Mouse (Mus musculus): ENCODE data around the gene Rdh12.
"Not testable (repeated sequence)": the region's sequence is repeated elsewhere in the genome, so short reads cannot be mapped to it uniquely, and the experiment has no call there.

Rdh12 gene

GRCm38 (mm10) chr12:79208703-79209464 lies at the start of gene Rdh12:
TSS of gene Rdh12 (plus strand) at chr12:79208914.
- peak; percentile 72 for DNase-seq

GRCm38 (mm10) chr12:79162876-79163275 lies 45.8 kb upstream of the Rdh12 start:
- DNase-seq, result no peak

- no peak for DNase-seq
Measured at GRCm38 (mm10) chr12:79169173-79169572, 39.5 kb upstream of the Rdh12 start.

GRCm38 (mm10) chr12:79170421-79170820 lies 38.3 kb upstream of the Rdh12 start:
- DNase-seq, result no peak

GRCm38 (mm10) chr12:79171269-79171995 lies 37.3 kb upstream of the Rdh12 start:
- DNase-seq, result no peak

- peak; percentile 95 to 97 for DNase-seq
Measured at GRCm38 (mm10) chr12:79172019-79172941, 36.4 kb upstream of the Rdh12 start, which contains the start of gene Vti1b. TSS of gene Vti1b (minus strand) at chr12:79172667.

- DNase-seq, result peak in 1 of 2 experiments; percentile 16
Measured at GRCm38 (mm10) chr12:79173721-79174120, 35.0 kb upstream of the Rdh12 start.

GRCm38 (mm10) chr12:79175998-79176397 lies 32.7 kb upstream of the Rdh12 start:
- no peak for DNase-seq

GRCm38 (mm10) chr12:79185160-79185559 lies 23.6 kb upstream of the Rdh12 start:
- not testable (repeated sequence) for DNase-seq

- DNase-seq, result peak; percentile 75 to 78
Measured at GRCm38 (mm10) chr12:79190931-79191673, 17.6 kb upstream of the Rdh12 start.

GRCm38 (mm10) chr12:79191701-79192100 lies 17.0 kb upstream of the Rdh12 start:
- peak; percentile 87 to 89 for DNase-seq

GRCm38 (mm10) chr12:79192193-79192592 lies 16.5 kb upstream of the Rdh12 start, which contains the start of gene Rdh11:
TSS of gene Rdh11 (minus strand) at chr12:79192293.
- DNase-seq, result no peak

GRCm38 (mm10) chr12:79193441-79193840 lies 15.3 kb upstream of the Rdh12 start:
- peak; percentile 82 for DNase-seq

- no peak for DNase-seq
Measured at GRCm38 (mm10) chr12:79197105-79197504, 11.6 kb upstream of the Rdh12 start.

- no peak for DNase-seq
Measured at GRCm38 (mm10) chr12:79201882-79202281, 6.8 kb upstream of the Rdh12 start.

GRCm38 (mm10) chr12:79211447-79211846 lies 2.7 kb downstream of the Rdh12 start:
- DNase-seq, result no peak

GRCm38 (mm10) chr12:79217511-79217910 lies 8.8 kb downstream of the Rdh12 start:
- no peak for DNase-seq

GRCm38 (mm10) chr12:79235485-79236080 lies 26.9 kb downstream of the Rdh12 start:
- DNase-seq, result no peak

GRCm38 (mm10) chr12:79241985-79242384 lies 33.3 kb downstream of the Rdh12 start:
- DNase-seq, result no peak

GRCm38 (mm10) chr12:79242921-79243320 lies 34.2 kb downstream of the Rdh12 start:
- no peak for DNase-seq

GRCm38 (mm10) chr12:79248110-79248509 lies 39.4 kb downstream of the Rdh12 start:
- DNase-seq, result no peak
